Mouse (Mus musculus): ENCODE results near the gene Alox8.

Alox8 gene

GRCm38 (mm10) chr11:69197743-69198142 lies at the start of gene Alox8:
Gene Alox8, minus strand, starts transcription at chr11:69197843.
- no peak for DNase-seq (ENCODE audit: low read depth)

DNA sequence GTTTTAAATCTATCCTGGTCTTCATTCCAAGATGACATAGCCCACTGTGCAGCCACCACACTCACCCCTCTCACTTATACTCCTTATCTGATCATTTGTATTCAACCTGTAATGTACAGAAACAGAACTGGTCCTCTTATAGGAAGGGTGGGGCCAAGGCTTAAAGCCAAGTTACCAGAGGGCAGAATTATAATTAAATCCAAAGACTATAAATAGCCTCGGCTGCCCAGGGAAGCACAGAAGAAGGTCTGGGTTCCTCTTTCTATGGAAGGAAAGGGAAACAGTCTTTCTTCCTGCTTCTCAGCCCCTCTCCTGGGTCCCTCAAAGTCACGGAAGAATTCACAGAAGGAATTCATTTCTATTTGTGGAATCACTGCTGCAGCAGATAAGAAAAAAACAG lies 48.0 kb upstream of the Alox8 start:
- DNase-seq (ENCODE audit: low read depth): no peak

- DNase-seq (ENCODE audit: low read depth): peak; percentile 76
These were observed 47.3 kb upstream of the Alox8 start for GRCm38 (mm10) chr11:69244911-69245310.

- peak; percentile 29 for DNase-seq (ENCODE audit: low read depth)
These were observed 39.2 kb upstream of the Alox8 start, which contains the start of gene Gucy2e for GRCm38 (mm10) chr11:69236926-69237260. Gene Gucy2e, minus strand, starts transcription at chr11:69237036.

DNA sequence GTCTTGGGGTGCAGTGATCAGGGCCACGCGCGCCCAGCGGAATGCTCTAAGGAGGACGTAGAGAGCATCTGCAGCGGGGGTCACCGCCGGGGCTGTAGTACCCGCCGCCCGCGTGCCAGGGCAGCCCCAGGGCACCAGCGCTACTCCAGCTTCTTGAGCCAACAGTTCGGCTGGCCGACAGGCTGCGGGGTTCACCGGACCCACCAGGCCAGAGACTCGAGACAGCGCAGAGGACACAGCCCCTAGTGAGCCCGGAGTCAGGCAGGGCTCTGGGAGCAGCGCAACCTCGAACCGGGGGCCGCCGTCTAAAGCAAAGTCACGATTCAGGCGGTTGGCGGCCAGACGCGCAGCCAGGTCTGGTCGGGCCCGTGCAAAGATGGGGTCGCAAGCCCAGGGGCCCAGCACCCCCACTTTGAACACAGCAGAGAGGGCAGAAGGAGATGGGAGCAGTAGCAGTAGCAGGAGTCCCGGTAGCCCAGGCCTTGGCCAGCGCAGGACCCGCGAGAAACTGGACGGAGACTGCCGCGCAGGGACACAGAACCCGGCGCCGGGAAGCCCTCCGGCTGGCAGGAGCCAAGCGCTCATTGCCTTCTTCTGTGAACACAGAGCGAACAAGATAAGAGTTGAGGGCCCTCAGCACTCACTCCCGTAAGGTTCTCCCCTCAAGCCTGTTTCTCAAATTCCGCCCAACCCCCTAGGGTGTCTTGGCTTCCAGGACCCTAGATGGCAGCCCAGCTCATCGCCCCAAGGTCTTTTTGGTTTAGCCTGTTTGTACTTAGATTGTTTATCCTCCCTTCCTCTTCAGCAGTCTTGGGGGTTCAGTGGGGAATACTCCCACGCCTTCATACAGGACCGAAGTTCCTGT lies 38.6 kb upstream of the Alox8 start:
- no peak for DNase-seq (ENCODE audit: low read depth)

DNA sequence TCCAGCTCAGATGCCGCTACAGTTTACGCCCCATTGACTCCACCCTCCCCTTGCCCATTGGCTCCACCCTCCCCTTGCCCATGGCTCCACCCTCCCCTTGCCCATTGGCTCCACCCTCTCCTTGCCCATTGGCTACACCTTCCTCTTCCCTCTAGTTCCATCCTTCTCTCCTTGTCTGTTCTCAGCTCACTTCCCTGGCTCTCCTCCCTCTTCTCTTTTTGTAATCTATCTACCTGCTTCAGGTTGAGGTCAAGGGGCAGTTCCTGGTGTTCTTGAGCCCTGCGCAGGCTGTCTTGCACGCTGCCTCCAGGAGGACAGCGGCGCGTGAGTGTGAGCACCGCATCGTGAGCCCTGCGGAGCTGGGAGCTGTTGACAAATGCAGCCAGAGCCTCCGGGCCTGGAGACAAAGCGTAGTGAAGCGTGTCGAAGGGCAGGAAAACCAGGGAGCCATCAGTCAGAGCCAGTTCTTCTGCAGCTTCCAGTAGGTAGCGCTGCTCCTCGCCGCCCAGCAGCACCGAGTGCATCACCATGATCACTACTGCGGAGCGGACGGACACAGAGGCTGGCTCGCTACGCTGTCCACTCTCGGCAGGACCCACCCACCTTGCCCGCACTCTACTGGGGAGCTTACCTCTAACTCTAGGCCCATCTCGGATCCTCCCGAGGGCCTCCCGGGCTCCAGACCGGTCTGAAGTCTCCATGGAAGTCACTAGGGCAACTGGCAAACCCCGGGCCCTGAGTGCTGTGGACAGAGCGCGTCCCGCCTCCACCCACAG lies 37.8 kb upstream of the Alox8 start:
- peak; percentile 96 for DNase-seq (ENCODE audit: low read depth)

DNA sequence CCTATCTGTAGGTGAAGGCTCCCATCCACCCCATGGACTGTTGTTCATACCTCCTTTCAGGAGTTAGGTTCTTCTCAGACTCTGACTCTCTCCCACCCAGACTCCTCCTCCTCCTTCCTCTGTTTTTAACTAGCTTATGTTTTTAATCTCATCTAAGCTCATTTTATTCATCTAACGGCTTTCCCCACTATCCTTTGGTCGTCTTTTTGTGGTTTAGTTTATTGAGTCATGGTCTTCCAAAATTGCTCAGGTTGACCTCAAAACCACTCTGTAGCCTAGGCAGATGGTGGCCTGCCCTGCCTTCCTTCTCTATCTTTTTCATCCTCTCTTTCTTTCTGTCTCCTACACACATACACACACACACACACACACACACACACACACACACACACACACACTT lies 35.5 kb upstream of the Alox8 start:
- DNase-seq (ENCODE audit: low read depth): peak; percentile 74

GRCm38 (mm10) chr11:69230420-69230819 lies 32.8 kb upstream of the Alox8 start:
- DNase-seq (ENCODE audit: low read depth): peak; percentile 30

- no peak for DNase-seq (ENCODE audit: low read depth)
These were observed 28.1 kb upstream of the Alox8 start for GRCm38 (mm10) chr11:69225715-69226114.

GRCm38 (mm10) chr11:69223101-69223500 lies 25.5 kb upstream of the Alox8 start:
- DNase-seq (ENCODE audit: low read depth): no peak

- no peak for DNase-seq (ENCODE audit: low read depth)
These were observed 23.4 kb upstream of the Alox8 start for GRCm38 (mm10) chr11:69221070-69221469.

- no peak for DNase-seq (ENCODE audit: low read depth)
These were observed 21.0 kb upstream of the Alox8 start for GRCm38 (mm10) chr11:69218661-69219060.

- no peak for DNase-seq (ENCODE audit: low read depth)
These were observed 19.8 kb upstream of the Alox8 start for GRCm38 (mm10) chr11:69217411-69217810.

DNA sequence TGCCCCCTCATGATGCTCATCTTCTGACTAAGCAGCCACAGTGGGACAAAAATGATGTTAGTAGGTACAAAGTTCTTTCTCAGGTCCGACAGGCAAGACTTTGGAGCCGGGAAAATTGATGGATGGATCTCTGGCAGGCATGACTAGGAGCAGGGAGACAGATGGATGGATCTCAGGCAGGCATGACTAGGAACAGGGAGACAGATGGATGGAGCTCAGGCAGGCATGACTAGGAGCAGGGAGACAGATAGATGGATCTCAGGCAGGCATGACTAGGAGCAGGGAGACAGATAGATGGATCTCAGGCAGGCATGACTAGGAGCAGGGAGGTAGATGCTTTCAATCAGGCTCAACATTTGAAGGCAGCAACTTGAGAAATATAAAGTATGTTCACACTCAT lies 13.8 kb upstream of the Alox8 start:
- no peak for DNase-seq (ENCODE audit: low read depth)

GRCm38 (mm10) chr11:69202469-69203230 lies 5.0 kb upstream of the Alox8 start:
- DNase-seq (ENCODE audit: low read depth): no peak

- DNase-seq (ENCODE audit: low read depth): no peak
These were observed 2.6 kb upstream of the Alox8 start for GRCm38 (mm10) chr11:69200231-69200630.

- DNase-seq (ENCODE audit: low read depth): no peak
These were observed 1.6 kb upstream of the Alox8 start for GRCm38 (mm10) chr11:69199251-69199650.

GRCm38 (mm10) chr11:69197194-69197593 lies 449 bp downstream of the Alox8 start:
- DNase-seq (ENCODE audit: low read depth): peak; percentile 75

GRCm38 (mm10) chr11:69196766-69197165 lies 877 bp downstream of the Alox8 start:
- peak; percentile 53 for DNase-seq (ENCODE audit: low read depth)

DNA sequence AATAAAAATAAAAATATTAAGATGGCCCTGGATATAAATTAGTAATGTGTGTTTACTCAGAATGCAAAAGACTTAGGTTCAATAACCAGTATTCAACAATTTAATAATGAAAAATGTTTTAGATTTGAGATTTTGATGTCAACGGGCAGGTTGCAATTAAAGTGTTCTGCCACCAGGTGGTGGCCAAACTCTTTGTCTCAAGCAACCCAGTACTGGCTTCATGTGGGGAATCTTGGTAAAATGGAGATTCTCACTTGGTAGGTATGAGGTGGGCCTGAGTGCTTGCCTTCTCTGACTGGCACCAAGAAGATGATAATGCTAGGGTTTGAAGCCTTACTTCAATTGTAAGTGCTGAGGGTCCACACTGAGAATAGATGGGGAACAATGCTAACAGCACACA lies 4.8 kb downstream of the Alox8 start:
- DNase-seq (ENCODE audit: low read depth): peak; percentile 78

DNA sequence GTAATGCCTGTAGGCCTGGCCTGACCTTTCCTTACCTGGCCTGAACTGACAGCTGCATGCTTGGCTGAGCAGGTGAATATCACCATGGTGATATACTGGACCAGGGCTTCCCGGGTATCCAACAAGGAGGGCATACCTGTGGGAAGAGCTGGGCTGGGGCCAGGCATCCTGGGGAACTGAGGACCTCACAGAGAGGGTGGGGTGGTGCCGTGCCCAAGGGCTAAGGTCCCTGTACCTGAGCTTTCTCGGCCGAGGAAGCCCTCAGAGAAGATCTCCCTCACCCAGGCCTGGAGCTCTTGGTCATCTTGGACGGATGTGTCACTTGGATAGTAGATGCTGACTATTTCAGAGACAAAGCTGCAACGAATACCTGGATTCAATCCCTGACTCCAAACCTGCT lies 11.7 kb downstream of the Alox8 start:
- no peak for DNase-seq (ENCODE audit: low read depth)

DNA sequence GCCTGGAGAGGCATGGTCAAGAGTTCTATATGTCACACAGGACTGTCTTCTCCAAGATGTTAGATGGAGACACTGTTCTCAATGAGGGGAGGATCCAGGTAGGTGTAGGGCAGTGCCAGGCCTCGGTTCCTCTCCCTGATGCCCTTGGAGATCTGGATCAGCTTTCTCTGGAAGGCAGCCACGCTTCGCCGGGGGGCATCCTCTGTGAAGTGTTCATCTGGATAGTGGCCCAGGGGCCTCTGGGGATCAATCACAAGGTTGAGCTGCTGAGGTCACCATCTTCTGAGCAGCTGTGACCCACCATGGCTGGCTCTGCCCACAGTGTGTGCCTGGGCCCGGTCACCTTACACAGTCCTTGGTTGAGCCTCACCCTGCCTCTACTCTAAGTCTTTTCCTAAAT lies 12.6 kb downstream of the Alox8 start:
- DNase-seq (ENCODE audit: low read depth): no peak

GRCm38 (mm10) chr11:69180120-69180519 lies 17.5 kb downstream of the Alox8 start:
- DNase-seq (ENCODE audit: low read depth): peak; percentile 36
